Mouse (Mus musculus): ENCODE data around the gene Egln1.

The Egln1 gene

DNA sequence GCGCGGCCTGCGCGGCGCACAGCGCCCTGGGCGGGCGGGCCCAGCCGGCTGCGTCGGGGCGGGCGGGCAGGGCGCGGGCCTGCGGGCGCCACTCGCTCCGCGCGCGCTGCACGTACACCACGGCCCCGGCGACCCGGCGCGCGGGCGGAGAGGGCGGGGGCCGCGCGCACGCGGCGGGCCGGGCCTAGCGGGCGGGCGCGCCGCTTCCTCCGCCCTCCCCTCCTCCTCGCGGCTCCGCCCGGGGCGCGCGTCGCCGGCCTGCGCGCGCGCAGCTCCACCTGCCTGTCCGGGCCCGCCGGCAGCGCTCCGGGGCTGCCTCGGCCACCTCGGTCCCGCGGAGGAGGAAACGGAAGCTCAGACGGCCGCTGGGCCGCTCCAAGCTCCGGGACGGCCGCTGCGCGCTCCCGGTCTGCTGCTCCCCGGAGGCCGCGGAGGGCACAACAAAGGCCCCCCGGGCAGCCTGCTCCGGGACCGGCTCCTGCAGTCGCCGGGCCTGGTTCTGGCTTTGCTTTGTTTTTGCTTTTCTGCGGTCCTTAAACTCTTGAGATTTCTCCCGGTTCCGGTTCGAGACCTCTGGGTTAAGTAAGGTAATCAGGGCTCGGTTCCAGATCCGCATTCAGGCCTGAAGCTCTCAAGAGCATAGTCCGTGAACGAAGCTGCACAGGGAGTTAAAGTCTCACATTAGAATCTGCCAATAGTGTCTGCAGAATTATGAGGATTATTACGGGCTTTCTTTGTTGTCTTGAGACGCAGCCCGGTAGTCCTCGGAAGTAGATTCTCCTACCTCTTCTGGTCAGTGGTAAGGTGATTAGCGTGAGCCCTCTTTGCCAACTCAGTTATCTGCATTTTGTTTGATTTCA is at the start of gene Egln1:
Gene Egln1, minus strand, starts transcription at position 116 of the 860 bp plus-strand sequence.
- DNase-seq: peak; percentile 91

DNA sequence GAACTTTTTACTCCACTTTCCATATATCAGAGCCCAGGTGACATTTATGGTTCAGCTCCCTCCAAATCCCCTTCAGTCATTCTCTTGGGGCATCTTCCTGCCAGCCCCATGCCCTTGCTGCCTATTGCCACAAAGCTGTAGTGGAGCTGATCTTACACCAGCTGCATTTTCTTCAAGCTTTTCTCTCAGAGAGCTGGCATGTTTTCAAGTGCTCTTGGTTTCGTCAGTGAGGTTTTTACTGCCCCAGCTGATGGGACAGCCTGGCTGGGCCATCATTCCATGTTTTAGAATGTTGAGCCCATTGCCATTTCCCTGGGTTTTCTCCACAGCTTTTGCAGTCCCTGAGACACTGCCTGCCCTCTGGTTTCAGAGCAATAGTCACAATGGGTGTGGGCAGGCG is 46.7 kb upstream of the Egln1 start:
- no peak for DNase-seq

DNA sequence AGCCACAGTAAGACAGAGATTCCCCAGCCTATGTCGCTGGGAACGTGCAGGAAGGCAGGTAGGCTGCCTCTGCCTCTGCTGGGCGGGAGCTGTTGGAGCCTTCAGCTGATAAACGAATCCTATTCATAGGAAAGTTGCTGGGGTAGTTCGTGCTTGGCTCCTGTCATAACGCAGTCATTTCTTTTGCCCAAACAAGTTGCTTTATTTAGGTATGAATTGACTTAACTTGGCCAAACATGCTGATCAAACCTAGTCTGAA is 42.5 kb upstream of the Egln1 start:
- no peak for DNase-seq

DNA sequence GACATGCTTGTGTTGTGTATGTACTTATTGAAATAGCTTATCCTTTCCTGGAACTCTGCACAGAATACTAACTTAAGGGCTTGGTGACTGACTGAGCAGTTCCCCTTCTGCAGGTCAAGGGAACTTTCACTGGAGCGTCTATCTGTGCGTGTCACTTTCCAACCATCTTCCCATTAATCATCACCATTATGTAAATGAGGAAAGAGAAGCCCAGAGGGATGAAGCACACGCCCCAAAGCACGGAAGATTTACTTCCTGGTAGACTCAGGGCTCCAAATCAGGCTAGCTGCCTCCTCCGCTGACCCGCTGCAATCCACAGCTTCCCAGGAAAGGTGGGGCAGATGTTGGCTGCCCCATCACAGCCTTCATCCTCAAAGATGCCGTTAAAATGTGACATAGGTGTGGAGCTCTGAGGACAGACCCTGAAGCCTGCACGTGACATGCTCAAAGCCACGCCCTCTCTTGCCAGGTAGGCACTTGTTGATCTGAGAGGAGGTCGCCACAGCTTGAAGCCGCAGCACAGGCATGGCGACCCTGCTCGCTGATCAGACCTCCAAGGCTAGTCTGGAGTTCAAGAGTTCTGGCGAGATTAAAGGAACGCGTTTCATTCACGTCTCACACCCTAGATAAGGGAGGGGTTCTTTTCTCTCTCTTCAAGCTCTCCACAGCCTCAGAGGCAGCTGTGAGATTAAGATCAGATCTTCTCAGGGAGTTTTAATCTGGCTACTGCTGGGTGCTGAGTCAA is 42.0 kb upstream of the Egln1 start:
- no peak for DNase-seq

DNA sequence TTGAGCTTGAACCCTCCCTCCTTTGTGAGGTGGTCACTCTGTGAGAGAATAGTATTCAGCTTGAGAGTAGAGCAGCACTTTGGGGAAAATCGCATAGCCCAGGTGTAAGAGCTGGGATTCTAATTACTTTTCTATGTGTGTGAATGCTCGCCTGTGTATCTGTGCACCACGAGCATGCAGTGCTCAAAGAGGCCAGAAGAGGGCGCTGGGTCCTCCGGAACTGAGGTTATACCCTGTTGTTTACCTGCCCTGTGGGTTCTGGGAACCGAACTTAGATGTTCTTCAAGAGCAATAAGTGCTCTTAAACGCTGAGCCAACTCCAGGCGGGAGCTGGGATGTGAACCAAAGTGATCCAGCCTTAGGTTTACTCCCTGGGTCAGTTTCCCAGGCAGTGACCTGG is 31.7 kb upstream of the Egln1 start:
- DNase-seq: no peak

DNA sequence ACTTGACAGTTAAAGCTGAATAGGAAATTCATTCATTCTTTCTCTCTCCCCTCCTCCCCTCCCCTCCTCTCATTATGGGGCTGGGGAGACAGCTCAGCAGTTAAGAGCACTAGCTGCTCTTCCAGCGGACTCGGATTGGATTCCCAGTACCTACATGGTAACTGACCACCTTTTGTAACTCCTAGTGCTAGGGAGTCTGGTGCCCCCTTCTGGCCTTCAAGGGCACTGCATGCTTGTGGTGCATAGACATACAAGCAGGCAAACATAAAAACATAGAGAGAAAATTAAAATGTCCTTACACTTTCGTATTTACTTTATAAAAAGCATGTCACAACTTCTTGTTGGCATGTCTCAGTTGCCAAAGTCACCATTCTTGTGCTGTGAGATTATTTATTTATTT is 30.9 kb upstream of the Egln1 start:
- no peak for DNase-seq

DNA sequence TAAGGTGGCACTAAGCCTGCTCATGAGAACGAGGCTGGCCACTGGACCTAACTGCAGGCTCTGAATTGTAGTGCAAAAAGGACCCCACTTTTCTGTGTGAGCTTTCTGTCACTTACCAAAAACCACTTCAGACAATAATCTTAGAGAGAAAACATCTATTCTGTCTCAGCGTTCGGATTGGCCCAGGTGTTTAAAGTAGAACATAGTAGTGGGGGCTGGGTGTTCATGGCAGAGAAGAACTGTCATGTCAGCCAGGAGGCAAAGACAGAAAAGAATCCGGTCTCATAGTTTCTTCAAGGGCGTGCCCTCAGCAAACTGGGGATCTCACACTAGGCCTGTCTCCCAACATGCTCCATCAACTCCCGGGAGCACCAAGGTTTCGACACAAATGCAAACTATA is 28.9 kb upstream of the Egln1 start:
- DNase-seq: no peak

DNA sequence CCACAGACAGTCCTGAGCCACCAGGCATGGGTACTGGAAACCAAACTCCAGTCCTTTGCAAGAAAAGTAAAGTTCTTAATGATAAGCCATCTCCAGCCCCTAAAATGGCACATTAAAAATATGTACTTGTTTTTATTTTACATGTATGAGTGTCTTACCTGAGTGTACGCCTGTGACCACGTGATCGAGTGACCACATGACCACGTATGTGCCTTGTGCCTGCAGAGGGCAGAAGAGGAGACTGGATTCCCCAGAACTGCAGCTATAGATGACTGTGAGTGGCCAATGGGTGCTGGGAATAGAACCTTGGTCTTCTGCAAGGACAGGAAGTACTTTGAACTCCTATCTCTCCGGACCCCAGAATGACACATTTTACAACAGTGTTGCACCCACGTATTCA is 27.1 kb upstream of the Egln1 start:
- DNase-seq: no peak

DNA sequence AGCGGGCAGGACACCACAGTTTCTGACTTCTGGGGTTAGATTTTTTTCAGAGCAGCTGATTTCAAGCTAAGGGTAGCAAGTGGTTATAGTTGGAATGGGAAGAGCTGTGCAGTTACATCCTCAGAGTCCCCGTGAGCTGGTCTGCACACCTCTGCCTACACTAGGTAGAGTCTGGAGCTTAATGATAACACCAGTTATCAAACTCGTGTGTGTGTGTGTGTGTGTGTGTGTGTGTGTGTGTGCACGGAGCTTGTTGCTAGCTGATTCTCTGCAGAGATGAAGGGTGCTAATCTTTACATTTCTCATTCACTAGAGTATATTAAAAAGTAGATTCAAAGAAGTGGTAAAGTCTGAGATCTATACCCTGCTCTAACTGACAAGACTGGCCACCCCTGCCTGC is 25.1 kb upstream of the Egln1 start:
- DNase-seq: no peak

DNA sequence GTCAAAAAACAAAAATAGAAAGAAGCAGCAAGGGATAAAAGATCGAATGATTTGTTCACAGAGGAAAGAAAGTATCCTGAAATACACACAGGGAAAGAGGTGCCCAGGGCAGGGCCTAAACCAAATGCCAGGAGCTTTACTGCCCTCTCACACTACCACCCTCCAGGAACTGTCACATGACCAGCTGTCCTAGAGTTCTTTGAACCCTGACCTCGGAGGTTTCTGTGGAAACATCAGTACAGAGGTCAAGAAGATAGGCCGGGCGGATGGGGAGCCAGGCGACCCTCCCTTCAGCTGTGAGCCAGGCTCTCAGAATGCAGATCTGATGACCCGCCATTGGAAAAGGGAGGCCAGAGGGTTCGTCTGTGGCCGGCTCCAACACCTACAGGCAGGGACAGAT is 24.1 kb upstream of the Egln1 start:
- peak; percentile 33 for DNase-seq

DNA sequence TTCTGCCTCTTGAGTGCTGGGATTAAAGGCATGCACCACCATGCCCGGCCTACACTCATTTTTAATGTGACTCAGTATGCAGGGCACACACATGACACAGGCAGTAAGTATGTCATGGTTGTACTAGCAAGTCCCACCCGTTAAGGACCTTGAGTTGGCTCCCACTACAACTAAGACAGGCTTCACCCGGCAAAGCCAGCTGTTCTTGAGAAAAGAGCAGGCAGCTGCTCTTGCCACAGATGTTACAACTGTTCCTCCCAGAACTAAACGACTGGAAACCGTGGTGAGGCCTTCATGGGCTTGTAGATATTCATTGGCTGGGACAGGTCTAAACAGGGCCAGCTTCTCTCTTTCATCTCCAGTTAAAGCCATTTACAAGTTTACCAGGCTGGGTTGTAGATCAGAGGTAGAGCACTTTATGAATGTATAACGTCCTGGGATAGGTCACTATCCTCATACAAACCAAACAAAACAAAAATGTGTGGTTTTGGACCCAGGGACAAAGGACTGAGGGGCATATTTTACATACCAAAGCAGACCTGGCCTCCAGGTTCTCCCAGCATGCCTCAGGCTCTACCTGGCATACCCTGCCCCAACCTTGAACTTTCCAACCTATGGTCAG is 21.3 kb upstream of the Egln1 start:
- DNase-seq: no peak

DNA sequence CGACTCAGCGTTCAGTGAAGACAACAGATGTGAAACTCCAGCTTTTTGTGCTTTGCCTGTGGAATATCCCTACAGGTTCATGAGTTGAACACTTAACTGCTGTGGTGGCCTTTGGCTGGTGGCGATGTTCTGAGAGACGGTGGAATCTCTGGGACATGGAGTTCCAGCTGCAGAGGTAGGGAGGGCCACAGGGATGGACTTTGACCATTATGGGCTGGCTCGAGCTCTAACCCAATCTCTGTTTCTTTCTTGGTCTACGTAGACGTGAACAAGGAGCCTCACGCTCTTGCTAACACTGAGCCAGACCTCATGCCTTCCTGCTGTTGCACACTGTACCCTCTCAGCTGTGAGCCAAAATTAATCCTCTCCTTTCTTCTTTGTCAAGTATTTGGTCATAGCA is 15.8 kb upstream of the Egln1 start:
- peak; percentile 78 for DNase-seq

DNA sequence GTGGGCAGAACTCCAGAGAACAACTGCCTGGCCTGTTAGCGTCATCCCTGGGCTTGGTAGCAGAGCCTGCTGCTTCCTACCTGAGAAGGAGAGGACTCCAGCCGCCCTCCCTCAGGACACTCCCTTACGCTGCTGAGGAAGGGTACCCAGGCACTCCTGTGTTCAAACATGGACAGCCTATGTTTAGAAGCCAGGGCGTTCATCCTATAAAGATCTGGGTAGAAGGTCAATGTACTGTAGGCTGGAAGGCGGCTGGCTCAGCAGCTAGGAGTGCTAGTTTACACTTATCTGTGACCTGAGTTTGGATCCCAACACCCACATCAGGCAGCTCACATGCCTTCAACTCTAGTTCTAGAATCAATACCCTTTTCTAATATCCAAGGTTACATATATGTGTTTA is 14.1 kb upstream of the Egln1 start:
- DNase-seq: no peak

DNA sequence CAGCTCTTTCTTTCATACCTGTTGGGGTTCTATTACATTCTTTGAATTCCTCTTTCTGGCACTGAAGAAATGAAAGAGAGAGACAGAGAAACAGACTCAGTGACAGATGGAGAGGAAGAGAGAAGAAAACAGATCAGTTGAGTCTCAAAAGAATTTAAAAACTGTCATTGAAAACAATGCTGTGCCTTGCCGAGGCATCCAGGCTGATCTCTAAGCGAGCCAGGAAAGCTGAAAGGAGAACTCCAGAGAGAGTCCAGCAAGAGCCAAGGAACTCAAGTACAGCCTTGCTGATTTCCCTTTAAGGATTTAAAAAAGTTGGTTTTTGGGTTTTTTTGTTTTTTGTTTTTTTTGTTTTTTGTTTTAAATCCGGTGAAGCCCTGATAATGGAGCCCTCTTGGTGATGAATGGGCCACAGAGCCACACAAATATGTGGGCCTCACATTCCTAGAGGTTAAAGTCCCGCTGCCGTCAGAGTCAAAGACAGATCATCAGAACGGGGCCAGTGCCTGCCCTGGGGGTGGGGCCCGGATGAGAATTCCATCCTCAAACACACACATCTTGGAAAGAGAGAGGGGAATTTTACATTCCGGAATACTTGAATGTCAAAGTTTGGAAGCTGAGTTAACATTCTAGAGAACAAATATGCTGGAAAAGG is 11.2 kb upstream of the Egln1 start:
- DNase-seq: peak; percentile 40

DNA sequence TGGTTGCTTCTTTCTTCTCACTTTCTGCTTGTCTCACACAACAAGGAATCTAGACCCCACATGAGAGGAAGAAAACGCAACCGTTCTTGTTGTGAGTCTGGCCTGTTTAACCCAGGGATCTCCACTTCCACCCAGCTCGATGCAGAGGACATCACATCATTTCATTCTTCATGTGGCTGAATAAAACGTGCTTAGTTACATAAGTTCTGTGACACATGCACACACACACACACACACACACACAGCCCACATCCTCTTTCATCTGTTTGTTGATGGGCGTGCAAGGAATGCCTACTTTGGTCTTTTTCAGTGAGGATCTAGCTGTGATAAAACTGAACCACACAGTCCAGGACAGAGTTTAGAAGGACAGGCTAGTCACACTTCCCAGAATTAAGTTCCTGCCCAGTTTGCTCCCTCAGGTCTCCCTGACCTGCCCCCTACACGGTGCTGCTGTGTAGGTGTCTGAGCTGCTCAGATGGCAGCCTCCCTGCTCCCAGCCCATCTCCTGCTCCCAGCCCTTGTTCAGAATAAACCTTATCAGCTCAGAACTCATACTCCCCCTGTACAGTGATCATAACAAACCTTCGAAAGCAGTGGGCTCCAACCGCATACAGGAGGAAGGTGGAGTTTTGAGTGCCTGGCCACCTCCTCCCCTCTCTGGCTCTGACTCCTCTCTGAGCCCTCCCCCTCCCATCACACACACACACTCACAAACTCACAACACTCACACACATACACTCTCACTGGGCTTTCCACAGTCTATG is 10.5 kb upstream of the Egln1 start:
- no peak for DNase-seq

DNA sequence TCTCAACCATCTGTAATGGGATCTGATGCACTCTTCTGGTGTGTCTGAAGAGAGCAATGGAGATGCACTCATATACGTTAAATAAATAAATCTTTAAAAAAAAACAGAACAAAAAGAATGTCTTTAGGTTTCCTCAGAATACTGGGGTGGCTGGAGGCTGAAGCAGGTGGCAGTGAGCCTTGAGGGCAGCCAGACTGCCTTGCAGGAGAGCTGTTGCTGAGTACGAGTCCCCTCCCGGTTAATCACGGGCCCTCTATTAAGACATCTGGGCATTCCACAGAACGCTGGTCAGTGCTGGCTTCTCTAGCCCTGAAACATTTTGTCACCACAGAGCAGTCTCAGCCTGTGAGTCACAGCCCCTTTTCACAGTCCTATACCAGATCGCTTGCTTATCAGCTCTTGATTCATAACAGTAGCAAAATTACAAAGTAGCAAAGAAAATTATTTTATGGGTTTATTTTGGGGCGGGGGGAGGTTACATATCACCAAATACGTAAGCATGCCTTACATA is 5.5 kb upstream of the Egln1 start:
- no peak for DNase-seq

DNA sequence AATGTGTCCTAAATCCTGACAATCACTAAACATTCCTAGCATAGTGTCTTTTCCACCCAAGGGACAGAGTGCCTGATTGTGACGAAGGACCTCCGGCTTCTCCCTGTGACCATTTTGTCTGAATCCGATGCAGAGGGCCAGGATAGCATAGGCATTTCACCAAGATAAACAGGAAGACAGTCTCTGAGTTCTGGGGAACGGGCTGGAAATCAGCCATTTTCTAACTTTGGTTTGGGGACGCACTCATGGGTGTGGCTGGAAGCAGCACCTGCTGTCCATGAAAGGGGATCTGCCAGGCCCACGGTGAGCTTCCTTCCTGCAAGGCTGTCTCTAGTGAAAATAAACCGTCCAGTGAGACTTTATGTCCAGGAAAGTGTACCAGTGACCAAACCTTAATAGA is 4.1 kb upstream of the Egln1 start:
- DNase-seq: peak; percentile 38

DNA sequence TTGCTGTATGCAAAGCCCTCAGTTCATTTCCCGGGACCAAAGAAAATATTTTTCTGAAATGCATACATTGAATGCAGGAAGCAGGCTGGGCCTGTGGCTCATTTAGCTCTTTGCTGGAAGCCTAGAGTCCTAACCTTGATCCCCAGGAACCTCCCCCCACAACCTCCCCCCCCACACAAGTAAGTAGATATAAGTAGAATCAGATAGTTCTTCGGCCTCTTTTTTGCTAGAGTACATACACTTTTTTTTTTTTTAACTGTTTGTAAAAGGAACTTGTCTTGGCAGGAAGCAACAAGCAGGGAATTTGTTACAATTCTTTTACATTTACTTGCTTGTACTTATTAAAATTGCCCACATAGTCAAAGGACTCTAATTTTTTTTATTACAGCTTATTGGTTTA is 1.7 kb upstream of the Egln1 start:
- DNase-seq: no peak

DNA sequence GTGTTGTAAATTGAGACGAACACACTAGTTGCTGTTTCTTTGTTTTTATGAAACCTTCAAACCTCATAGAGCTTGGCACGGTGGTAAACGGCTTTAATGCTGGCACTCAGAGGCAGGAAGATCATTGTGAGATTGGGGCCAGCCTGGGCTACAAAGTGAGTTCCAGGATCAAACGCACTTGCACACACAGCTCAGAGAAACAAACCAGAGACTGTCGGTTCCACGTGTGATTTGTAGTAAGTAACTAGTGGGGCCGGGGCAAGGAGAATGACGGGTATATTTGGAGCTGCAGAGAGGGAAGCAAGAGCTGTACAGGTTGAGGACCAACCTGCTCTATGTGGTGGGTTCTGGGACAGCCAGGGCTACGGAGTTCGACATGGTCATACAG is 939 bp upstream of the Egln1 start:
- DNase-seq: no peak

DNA sequence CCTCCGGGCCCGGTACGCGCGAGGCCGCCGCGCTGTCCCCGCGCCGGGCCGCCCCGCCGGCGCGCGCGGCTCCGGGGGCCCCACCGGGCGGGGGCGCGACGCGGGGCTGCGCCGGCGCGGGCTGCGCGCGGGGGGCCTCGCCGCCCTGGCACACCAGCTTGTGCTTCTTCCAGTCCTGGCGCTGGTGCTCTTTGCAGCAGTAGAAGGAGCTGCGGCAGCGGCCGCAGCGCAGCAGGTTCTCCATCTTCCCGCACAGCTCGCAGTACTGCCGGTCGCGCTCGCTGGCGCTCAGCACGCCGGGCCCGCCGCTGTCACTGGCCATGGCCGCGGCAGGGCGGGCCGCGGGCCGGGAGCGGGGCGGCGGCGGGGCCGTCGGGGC is 402 bp downstream of the Egln1 start:
- DNase-seq: no peak

DNA sequence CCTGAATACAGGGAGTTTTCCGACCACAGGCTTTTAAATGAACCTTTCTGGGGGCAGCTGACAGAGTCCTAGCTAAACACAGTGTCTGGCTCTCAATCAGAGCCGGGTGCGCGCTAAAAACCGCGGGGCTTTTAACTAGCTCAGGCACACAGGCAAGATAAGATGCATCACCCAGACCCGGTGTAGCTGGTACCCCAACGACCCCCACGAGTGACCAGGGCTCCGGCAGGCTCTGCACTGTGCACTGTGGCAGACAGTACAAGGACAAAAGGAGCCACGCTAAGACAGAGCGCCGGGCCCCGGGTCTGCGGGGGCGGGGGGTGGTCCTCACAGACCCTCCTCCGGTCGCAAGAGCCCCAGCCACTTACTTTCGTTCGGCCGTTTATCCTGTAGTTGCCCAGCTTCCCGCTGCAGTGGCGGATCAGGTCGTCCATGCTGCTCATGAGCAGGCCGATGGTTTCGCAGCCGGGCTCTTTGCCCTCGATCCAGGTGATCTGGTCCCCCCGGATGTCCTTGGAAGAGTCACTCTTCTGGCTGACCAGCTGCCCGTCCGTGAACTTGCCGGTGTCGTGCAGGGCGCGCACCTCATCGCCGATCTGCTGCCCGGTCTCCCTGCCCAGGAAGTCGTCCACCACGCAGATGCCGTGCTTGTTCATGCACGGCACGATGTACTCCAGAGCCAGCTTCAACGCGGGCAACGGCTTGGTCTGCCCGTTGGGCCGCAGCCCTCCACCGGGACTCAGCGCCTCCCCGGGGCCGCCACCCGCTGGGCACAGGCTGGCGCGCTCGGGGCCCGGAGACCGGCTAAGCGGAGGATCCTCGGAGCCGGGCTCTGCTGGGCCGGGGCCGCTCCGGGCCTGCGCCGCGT is 1.0 kb downstream of the Egln1 start:
- DNase-seq: peak; percentile 48

DNA sequence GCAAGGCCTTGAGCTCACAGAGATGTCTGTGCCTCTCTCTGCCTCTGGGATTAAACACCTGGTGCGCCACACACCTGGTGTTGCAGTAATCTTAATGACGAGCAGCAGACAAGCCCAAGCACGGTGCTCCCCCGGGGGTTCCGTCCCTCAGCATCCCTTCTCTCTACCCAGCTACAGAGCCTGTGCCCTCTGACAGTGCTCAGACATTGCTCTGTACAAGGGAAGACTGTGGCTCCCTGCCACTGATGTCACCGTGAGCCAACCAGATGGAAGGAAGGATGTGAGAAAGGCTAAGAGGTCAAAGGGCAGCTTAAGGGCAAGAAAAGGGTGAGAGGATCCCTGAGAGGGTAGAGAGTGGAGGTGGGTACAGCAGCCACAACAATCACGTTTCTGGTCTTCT is 4.7 kb downstream of the Egln1 start:
- no peak for DNase-seq
